Mouse (Mus musculus) MEL-GATA-1-ER (cell line): ENCODE measurements around the gene Ube2h.

Experiments used
- DNase-seq: peaks from one replicate; pipeline ENCODE4 v3.0.0-alpha.2; 2012; ENCODE audit warnings: low read depth; ENCODE audit errors: extremely low read depth

The Ube2h gene

GRCm38 (mm10) chr6:30167192-30167591 is 137.1 kb downstream of the Ube2h start:
- DNase-seq, result no peak

GRCm38 (mm10) chr6:30166349-30166748 is 138.0 kb downstream of the Ube2h start:
- DNase-seq, result no peak

- DNase-seq, result no peak
Measured at GRCm38 (mm10) chr6:30162091-30162490, 142.2 kb downstream of the Ube2h start.

- no peak for DNase-seq
Measured at GRCm38 (mm10) chr6:30161618-30162017, 142.7 kb downstream of the Ube2h start.
